Mouse (Mus musculus) left cerebral cortex, postnatal 10 days (tissue): Measurements from ENCODE around the gene Ndc1. TPM values are rescaled to one million over a fixed set of nuclear protein-coding genes. Genes with fewer than 3 reads are reported as not detected.
"Not testable (repeated sequence)": the region's sequence is repeated elsewhere in the genome, so short reads cannot be mapped to it uniquely, and the experiment has no call there.

Experiments
- DNase-seq, 2 experiments: peaks; one replicate each; pipeline ENCODE4 v3.0.0; 2021 to 2022; ENCODE audit warnings: low spot score in 2 of 2, mixed read lengths in 1 of 2; ENCODE audit errors: extremely low spot score in 1 of 2
- intact Hi-C: fragments of 180-260 bp; cut with DNase I; formaldehyde crosslinking; loops from one replicate; pipeline ENCODE4 v1.15.1; 2025
- total RNA-seq, 2 experiments: library from RNA; stranded (reverse); gene quantifications; 2 replicates each; pipeline ENCODE4 v1.2.3; 2021

Ndc1 gene
- total RNA-seq, 2 experiments from 2014 or later, result 18.3 to 20.2 TPM

- intact Hi-C loops, result no loop called here
- DNase-seq, result no peak
Measured at GRCm38 (mm10) chr4:107360457-107361145, 7.0 kb upstream of the Ndc1 start.

- DNase-seq, result no peak
- intact Hi-C loops, result no loop called here
Measured at GRCm38 (mm10) chr4:107362755-107363154, 4.8 kb upstream of the Ndc1 start.

GRCm38 (mm10) chr4:107363573-107363972 lies 4.0 kb upstream of the Ndc1 start:
- intact Hi-C loops, result no loop called here

DNA sequence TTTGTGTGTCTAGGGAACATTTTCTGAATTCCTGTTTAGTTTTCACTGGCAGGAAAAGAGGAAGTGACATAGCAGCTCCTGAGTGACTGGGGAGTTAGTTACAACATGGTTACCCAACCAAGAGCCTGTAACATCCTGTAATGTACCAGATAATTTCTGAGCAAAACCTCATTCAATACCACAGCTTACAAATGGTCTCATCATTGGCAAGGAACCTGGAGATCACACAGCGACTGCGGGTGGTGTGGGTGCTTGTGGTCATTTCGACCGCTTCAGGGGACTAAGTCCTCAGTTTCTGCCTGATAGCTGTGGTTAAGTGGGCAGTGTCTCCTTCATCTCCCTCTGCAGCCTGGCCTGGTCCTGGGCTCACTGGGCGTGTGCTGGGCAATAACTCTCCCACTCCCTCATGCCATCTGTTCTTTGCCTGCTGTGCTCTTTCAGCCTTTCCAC lies 3.4 kb upstream of the Ndc1 start:
- intact Hi-C loops, result no loop called here

More at GRCm38 (mm10) chr4:107363573-107363972, 4.0 kb upstream of the Ndc1 start:
- no peak for DNase-seq

DNA sequence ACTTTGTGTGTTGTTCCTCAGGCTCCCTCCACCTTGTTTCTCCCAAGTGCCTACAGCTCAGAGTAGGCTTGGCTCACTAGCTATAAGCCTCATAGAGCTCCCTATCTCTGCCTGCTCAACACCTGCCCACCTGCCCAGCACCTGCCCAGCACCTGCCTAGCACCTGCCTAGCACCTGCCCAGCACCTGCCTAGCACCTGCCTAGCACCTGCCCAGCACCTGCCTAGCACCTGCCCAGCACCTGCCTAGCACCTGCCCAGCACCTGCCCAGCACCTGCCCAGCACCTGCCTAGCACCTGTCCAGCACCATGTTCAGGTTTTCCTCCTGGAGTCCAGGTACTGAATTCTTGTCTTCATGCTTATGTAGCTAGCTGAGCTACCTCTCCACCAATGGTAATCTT lies 1.2 kb upstream of the Ndc1 start:
- intact Hi-C loops, result not testable (repeated sequence)

More for the DNA sequence above, 3.4 kb upstream of the Ndc1 start:
- DNase-seq, result no peak

DNA sequence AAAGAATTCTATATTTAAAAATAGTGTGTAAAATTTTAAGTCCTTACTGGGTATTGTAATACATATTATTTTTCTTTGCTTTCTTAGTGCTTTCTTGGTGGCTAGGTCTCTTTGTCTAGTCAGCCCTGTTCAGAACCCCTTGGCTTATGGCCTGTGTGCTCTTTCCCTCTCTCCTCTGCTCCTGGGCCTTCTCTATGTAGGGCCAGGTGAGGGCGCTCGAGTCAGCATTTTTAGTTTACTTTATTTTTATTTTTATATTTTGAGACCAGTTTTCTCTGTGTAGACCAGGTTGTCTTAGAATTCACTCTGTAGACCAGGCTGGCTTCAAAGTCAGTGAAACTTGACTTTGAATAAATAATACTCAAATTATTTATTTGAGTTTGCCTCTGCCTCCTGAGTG lies 4.7 kb downstream of the Ndc1 start:
- no peak for DNase-seq
- intact Hi-C loops, result loop anchor here (5.0 kb wide), 1 partner anchor 280 kb away; no protein-coding TSS in a partner anchor

More for the DNA sequence above, 1.2 kb upstream of the Ndc1 start:
- DNase-seq, result not testable (repeated sequence)

DNA sequence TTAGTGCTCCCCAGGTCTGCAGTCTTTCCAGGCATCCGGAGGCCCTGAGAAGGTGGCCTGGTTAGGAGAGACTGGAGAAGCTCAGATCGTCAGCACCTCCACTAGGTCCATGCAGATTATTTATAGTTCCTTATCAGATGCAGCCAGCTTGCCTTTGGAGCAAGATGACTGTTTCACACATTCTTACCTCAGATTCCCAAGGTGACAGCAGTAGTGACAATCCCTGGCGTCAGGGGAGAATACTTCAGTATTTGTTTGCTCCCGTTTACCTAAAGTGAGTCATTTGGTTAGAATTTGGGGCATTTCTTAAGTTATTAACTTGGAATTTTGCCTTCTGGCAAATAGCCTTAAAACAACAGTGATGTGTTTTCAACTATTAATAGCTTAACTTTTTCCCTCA lies 7.1 kb downstream of the Ndc1 start:
- DNase-seq, result no peak
- intact Hi-C loops, result loop anchor here (5.0 kb wide), 1 partner anchor 278 kb away; no protein-coding TSS in a partner anchor

DNA sequence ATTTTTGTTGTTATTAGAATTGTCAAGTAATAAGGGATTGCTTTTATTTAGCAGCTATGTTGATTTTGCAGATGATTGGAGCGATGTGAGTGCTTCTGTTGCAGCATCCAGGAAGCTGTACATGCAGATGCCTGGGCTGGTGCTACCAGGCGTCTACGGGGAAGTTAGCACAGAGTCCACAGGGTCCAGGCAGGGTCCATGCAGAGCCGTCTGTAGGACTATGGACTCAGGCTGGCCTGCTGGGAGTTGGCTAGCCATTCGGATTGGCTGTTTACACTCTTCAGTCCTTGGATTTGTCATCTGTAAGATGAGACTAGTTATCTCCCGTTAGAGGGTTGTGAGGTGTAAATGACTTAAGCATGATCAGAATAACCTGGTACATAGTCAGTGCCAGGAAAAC lies 11.4 kb downstream of the Ndc1 start:
- intact Hi-C loops, result no loop called here
- DNase-seq, result no peak

DNA sequence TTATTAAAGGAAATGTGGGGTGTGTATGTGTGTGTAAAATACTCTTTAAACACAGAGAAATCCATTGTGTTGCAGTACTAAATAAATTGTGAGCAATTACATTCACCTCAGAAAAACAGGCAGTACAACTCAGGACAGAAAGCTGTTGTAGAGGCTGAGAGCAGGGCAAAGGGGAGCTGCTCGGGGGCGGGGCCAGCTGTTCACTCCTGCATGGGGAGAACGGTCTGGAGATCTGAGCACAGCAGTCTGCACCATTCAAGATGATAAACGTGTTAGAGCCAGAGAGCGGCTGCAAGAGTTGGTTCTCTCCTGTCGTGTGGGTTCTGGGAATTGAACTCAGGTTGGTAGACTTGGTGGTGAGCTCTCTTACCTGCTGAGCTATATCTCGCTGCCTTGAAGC lies 13.3 kb downstream of the Ndc1 start:
- DNase-seq, result no peak
- intact Hi-C loops, result no loop called here

DNA sequence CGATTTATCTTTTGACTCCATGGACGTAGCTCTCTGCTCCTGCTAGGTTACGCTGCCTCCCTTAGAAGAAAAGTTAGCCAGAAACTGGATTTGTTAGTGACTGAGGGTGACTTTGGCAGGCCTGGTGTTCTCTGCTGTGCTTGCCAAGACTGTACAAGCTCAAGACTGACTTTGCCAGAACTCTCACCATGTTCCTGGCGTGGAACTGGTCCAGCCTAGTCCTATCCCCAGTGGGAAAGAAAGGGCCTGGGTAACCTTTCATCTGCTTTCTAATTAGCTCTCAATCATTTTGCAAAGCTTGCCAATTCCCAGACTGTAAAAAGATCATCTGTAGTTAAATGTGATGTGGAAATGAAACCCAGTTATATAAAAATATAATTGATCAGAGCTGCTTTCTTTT lies 19.5 kb downstream of the Ndc1 start:
- DNase-seq, result peak in 1 of 2 experiments; percentile 30

GRCm38 (mm10) chr4:107387465-107387864 lies 19.9 kb downstream of the Ndc1 start:
- no peak for DNase-seq
- intact Hi-C loops, result no loop called here

More for the DNA sequence above, 19.5 kb downstream of the Ndc1 start:
- intact Hi-C loops, result no loop called here

GRCm38 (mm10) chr4:107388291-107388690 lies 20.7 kb downstream of the Ndc1 start:
- intact Hi-C loops, result no loop called here
- no peak for DNase-seq

DNA sequence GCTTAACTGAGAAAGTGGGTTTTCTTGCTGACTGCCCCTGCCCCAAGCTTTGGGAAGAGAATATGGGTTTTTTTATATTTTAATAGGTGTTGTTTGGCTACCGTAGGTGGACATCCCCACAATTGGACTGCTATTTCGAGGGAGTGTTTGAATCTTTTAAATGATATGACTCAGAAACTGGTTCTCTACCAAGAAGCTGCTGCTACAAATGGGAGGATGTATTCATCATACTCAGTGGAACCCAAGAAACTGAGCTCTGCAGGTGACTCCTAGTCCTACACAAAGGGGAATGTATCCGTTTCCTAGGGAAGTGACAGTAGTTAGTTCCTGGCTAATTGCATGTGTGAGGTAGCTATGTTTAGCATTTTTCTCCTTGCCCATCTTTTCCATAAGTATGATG lies 21.8 kb downstream of the Ndc1 start:
- intact Hi-C loops, result no loop called here
- DNase-seq, result no peak

GRCm38 (mm10) chr4:107393771-107394170 lies 26.2 kb downstream of the Ndc1 start:
- DNase-seq, result no peak
- intact Hi-C loops, result no loop called here

DNA sequence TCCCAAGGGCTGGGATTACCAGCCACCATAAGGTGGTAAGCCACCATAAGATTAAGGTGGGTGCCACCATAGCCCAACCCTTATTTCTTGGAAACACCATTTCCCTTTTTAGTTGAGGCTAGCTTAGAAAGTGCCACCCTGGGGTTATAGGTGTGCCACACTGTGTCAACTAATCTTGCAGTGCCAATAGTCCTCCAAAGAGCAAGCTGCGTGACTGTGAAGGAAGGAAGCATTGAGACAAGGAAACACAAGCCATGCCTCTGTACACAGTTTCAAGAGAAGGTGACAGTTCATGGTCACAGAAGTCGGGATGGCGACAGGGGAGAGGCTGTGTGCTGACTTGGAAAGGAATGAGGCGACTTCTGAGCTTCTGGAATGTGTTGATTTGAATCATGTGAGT lies 52.6 kb downstream of the Ndc1 start:
- no peak for DNase-seq
- intact Hi-C loops, result loop anchor here (5.0 kb wide), 1 partner anchor 232 kb away; no protein-coding TSS in a partner anchor

GRCm38 (mm10) chr4:107421711-107422110 lies 54.1 kb downstream of the Ndc1 start:
- intact Hi-C loops, result loop anchor here (5.0 kb wide), 1 partner anchor 231 kb away; no protein-coding TSS in a partner anchor
- DNase-seq, result no peak

- no peak for DNase-seq
- intact Hi-C loops, result loop anchor here (5.0 kb wide), 1 partner anchor 230 kb away; no protein-coding TSS in a partner anchor
Measured at GRCm38 (mm10) chr4:107422176-107422575, 54.6 kb downstream of the Ndc1 start.

- intact Hi-C loops, result no loop called here
- no peak for DNase-seq
Measured at GRCm38 (mm10) chr4:107425616-107426015, 58.0 kb downstream of the Ndc1 start.

GRCm38 (mm10) chr4:107426631-107427030 lies 59.0 kb downstream of the Ndc1 start:
- intact Hi-C loops, result no loop called here
- DNase-seq, result peak; percentile 21 to 42

- intact Hi-C loops, result no loop called here
- DNase-seq, result peak in 1 of 2 experiments; percentile 47
Measured at GRCm38 (mm10) chr4:107432717-107433116, 65.1 kb downstream of the Ndc1 start.

- intact Hi-C loops, result no loop called here
- DNase-seq, result no peak
Measured at GRCm38 (mm10) chr4:107433998-107434355, 66.4 kb downstream of the Ndc1 start.
